Mouse (Mus musculus) forebrain, postnatal 0 days (tissue): ENCODE data around the gene AC124108.1. TPM values are rescaled to one million over a fixed set of nuclear protein-coding genes. Genes with fewer than 3 reads are reported as not detected.

Source experiments
- ATAC-seq: fragments of 200-750 bp; cut with Nextera tagmentation; 2 replicates; pipeline ENCODE4 v1.8.0; 2017; ENCODE audit warnings: mild to moderate bottlenecking, moderate library complexity
- DNase-seq: peaks from one replicate; pipeline ENCODE4 v3.0.0-alpha.2; 2015
- H3K27ac ChIP-seq: fragments of 300-500 bp; sonication (generic); 2 replicates; pipeline ENCODE4 v1.5.1; 2014; ENCODE audit warnings: low read depth, mild to moderate bottlenecking, antibody characterized with exemption, low read length, moderate library complexity, mixed read lengths
- H3K27me3 ChIP-seq: fragments of 300-500 bp; sonication (generic); 2 replicates; pipeline ENCODE4 v1.6.1; 2014; ENCODE audit warnings: mild to moderate bottlenecking, low read length, mixed read lengths; ENCODE audit not compliant: insufficient read depth
- H3K36me3 ChIP-seq: fragments of 300-500 bp; sonication (generic); 2 replicates; pipeline ENCODE4 v1.6.1; 2014; ENCODE audit warnings: mild to moderate bottlenecking, moderate library complexity; ENCODE audit not compliant: insufficient read depth
- H3K4me1 ChIP-seq: fragments of 300-500 bp; sonication (generic); 2 replicates; pipeline ENCODE4 v1.6.1; 2014; ENCODE audit warnings: antibody characterized with exemption; ENCODE audit not compliant: insufficient read depth
- H3K4me2 ChIP-seq: fragments of 300-500 bp; sonication (generic); 2 replicates; pipeline ENCODE4 v1.6.1; 2014; ENCODE audit warnings: low read depth, mild to moderate bottlenecking, moderate library complexity
- H3K4me3 ChIP-seq: fragments of 300-500 bp; sonication (generic); 2 replicates; pipeline ENCODE4 v1.5.1; 2014; ENCODE audit warnings: low read depth, low read length, mixed read lengths
- H3K9ac ChIP-seq: fragments of 300-500 bp; sonication (generic); 2 replicates; pipeline ENCODE4 v1.6.1; 2014; ENCODE audit warnings: mild to moderate bottlenecking
- H3K9me3 ChIP-seq: fragments of 300-500 bp; sonication (generic); 2 replicates; pipeline ENCODE4 v1.6.1; 2016; ENCODE audit warnings: low read length
- CTCF ChIP-seq: sonication (generic); IDR thresholded peaks from 2 replicates; pipeline ENCODE4 v1.5.1; 2016; ENCODE audit warnings: antibody characterized with exemption, control low read depth, low read depth
- WGBS: fragments of 180-500 bp; shearing (Covaris S2); extraction: QIAGEN DNeasy Blood & Tissue Kit; methylation state at CpG from one replicate; pipeline ENCODE4 v1.1.7; 2014; 5-methylcytosine and 5-hydroxymethylcytosine counted together
- polyA plus RNA-seq: library from polyadenylated mRNA; unstranded; fragments of >200 nt; fragmentation: Nextera tagmentation; extraction: Ambion mirVana; gene quantifications from 2 replicates; pipeline ENCODE4 v1.2.1, GENCODE M21; 2015
- total RNA-seq: library from RNA; depleted of rRNA; stranded (reverse); fragments of >200 nt; gene quantifications from 2 replicates; pipeline ENCODE4 v1.2.3, GENCODE M21; 2014

Gene AC124108.1
- total and polyA plus RNA-seq, 2 experiments from 2014 or later: 0.48 to 5.0 TPM

DNA sequence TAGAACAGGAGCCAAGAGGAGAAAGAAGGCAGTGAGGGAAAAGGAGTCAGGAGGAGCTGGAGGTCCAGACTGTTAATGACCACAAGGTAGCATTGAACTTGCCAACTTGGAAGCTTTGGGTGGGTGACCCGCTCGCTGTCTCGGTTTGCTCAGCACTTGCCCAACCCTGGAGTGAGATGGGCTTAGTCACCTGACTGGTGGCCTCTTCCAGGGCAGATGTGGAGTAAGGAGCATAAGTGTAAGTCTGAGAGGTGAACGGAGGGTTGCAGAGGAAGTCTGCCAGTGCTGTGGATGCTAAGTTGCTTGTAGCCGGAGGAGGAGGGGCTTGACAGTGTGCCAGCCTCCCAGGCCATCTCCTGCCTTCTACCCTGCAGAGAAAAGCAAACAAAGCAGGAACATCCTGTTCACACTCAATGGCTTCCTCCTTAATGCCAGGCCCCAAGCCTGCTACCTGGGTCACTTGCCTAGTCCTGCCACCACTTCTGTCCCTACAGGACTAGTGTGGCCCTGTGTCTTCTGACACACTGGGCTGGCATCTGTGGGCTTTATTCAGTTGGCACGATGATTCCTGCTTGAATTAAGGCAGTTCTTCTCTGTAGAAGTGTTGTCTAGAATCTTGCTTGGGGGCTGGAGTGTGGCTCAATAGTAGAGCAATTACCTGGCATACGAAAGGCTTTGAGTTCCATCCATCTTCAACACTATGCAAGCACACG lies 45.1 kb upstream of the AC124108.1 start:
- H3K4me1 ChIP-seq: peaks cover 19% of the 10 kb centered on the region
- TF ChIP-seq CTCF: no peak
- DNase-seq: no peak
- H3K4me3 ChIP-seq: no peak overlapping the region
- 87% methylated on average over 8 of the region's 8 CpGs for WGBS
- no peaks in the 10 kb centered on the region for H3K36me3 ChIP-seq
- ATAC-seq: no peak
- H3K9ac ChIP-seq: no peak overlapping the region
- H3K4me2 ChIP-seq: no peak overlapping the region
- H3K9me3 ChIP-seq: no peaks in the 10 kb centered on the region
- H3K27me3 ChIP-seq: no peaks in the 10 kb centered on the region
- H3K27ac ChIP-seq: no peak overlapping the region

DNA sequence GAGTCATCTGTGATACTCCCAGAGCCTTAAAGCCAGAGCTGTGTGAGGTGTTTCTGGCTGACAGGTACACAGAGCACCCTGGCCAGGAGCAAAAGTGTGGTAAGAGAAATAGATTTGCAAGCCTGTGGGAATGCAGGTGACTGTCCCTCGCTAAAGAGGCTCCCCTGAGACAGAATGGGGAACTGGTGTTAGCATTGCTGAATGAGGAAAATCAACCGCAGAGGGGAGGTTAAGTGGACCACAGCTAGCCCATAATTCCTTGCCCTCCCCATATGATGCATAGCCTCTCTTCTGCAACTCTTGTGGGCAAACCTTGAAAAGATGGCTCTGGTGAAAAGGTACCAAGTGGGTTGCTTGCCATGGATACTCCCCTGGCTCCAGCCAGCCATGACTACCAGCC lies 41.8 kb upstream of the AC124108.1 start:
- 66% methylated on average over 2 of the region's 2 CpGs for WGBS
- Histone ChIP-seq H3K27ac (no peak overlapping the region), H3K4me1 (peaks cover 5% of the 10 kb centered on the region; the same call in 1 of the 2 replicates), H3K9me3 (no peaks in the 10 kb centered on the region), H3K9ac (no peak overlapping the region), H3K4me2 (no peak overlapping the region), H3K4me3 (no peak overlapping the region), H3K36me3 (no peaks in the 10 kb centered on the region), H3K27me3 (no peaks in the 10 kb centered on the region)
- no peak for DNase-seq
- no peak for TF ChIP-seq CTCF
- ATAC-seq: no peak

DNA sequence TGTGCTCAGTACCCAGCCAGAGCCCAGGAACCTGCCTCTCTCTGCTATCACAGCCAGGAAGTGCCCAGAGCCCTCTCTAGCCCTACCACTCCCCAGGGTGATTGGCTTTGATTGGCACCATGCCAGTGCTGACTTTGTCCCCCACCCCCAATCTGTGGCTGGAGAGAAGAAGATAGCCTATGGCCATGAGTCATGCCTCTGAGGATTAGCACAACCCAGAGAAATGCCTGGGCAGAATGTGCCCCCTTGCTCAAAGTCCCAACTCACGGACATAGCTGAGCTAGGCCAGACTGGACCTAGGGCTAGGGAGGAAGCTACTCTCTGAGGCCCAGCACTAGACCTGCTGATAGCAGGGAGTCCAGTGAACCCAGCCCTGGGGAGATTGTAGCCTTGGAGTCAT lies 41.1 kb upstream of the AC124108.1 start:
- Histone ChIP-seq H3K4me2 (no peak overlapping the region), H3K4me3 (no peak overlapping the region), H3K27me3 (no peaks in the 10 kb centered on the region), H3K36me3 (no peaks in the 10 kb centered on the region), H3K27ac (no peak overlapping the region), H3K9me3 (no peaks in the 10 kb centered on the region), H3K9ac (no peak overlapping the region), H3K4me1 (no peaks in the 10 kb centered on the region)
- no peak for TF ChIP-seq CTCF
- ATAC-seq (no peak), DNase-seq (no peak)
- 44% methylated on average over 1 of the region's 1 CpGs for WGBS

DNA sequence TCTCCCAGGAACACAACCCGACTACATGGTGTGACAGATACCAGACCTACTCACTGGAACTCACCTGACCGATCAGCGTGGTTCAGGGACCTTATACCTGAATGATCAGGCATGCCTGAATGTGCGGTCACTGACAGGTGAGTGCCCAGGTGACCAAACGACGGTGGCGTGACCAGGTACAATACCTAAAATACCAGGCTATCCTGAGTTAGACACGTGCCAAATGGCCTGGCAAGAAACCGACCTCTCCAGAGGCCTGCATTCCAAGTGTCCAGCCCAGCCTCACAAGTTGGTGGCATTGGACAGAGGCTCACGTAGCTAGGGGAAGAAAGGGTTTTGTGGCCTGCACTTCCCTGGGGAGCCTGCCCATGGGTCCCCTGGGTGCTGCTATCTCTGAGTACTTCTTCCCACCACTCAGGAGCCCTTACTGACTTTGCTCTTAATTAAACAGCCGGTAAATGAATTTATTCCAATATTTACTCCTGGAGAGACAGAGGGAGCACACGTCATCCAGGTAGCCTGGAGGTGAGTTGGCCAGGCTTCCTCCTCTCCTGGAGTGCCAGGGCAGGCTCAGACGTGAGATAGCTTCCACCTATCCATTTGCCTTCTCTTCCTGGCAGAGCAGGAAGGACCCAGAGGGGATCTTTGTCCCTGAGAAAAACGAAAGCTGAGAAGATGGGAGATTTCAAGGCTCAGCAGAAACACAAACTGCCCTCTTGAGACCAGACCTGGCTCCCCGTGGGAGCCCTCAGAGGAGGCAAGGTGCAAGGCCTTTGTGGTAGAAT lies 40.2 kb upstream of the AC124108.1 start:
- TF ChIP-seq CTCF: no peak
- no peak overlapping the region for H3K4me2 ChIP-seq
- H3K36me3 ChIP-seq: no peaks in the 10 kb centered on the region
- 77% methylated on average over 15 of the region's 15 CpGs for WGBS
- H3K27ac ChIP-seq: no peak overlapping the region
- H3K9ac ChIP-seq: no peak overlapping the region
- H3K4me3 ChIP-seq: no peak overlapping the region
- no peaks in the 10 kb centered on the region for H3K9me3 ChIP-seq
- H3K4me1 ChIP-seq: no peaks in the 10 kb centered on the region
- ATAC-seq (no peak), DNase-seq (no peak)
- no peaks in the 10 kb centered on the region for H3K27me3 ChIP-seq

DNA sequence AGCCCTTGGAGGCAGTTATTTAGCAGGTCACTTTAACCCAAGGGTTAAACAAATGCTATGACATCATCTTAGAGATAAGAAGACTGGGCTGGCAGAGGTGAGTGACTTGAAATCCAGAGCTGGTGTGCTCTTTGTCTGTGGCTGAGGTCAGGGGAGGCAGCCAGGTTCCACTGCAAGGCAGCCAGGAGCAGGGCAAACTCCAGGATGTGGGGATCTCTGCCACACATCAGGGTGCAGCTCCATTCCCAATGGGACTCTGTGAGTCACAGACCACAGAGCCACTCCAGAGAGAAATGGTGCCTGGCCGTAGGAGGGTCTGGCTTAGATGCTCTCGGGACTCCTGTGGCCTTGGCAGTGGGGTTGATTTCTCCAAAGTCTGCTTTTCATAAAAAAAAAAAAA lies 39.3 kb upstream of the AC124108.1 start:
- TF ChIP-seq CTCF: no peak
- H3K4me2 ChIP-seq: no peak overlapping the region
- ATAC-seq (no peak), DNase-seq (no peak)
- no peaks in the 10 kb centered on the region for H3K27me3 ChIP-seq
- H3K4me3 ChIP-seq: no peak overlapping the region
- no peaks in the 10 kb centered on the region for H3K36me3 ChIP-seq
- no peak overlapping the region for H3K9ac ChIP-seq
- H3K4me1 ChIP-seq: no peaks in the 10 kb centered on the region
- H3K9me3 ChIP-seq: no peaks in the 10 kb centered on the region
- WGBS: 71% methylated on average over 2 of the region's 2 CpGs
- H3K27ac ChIP-seq: no peak overlapping the region

DNA sequence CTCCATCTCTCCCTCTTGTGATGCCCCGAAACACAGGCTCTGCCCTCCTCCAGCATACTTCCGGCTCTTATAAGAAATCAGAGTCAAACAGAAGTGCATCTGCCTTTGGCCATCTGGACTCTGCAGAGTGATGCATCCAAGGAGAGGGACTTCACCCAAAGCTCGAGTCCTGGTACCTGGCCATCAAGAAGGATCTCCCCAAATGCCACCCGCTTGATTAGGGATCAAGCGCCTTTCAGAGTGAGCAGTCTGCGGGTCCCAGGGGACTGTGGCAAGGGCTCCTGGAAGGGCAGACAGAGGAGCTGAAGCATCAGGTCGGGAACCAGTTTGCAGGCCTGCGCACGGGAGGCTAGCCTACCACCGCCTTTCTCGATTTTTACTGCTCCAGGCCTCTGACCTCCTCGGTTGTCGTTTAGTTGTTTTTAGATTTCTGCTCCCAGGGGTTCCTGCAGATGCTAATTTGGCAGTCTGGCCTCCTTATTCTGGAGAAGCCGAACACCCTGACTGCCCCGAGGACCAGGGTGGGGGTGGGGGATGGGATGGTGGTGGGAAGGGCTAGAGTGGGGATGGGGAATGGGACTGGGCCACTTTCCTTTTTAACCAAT lies 38.1 kb upstream of the AC124108.1 start:
- no peak for TF ChIP-seq CTCF
- no peaks in the 10 kb centered on the region for H3K4me1 ChIP-seq
- no peak overlapping the region for H3K4me2 ChIP-seq
- H3K27ac ChIP-seq: no peak overlapping the region
- ATAC-seq (no peak), DNase-seq (no peak)
- no peaks in the 10 kb centered on the region for H3K36me3 ChIP-seq
- no peak overlapping the region for H3K9ac ChIP-seq
- WGBS: 43% methylated on average over 15 of the region's 15 CpGs
- H3K9me3 ChIP-seq: no peaks in the 10 kb centered on the region
- H3K27me3 ChIP-seq: no peaks in the 10 kb centered on the region
- no peak overlapping the region for H3K4me3 ChIP-seq

DNA sequence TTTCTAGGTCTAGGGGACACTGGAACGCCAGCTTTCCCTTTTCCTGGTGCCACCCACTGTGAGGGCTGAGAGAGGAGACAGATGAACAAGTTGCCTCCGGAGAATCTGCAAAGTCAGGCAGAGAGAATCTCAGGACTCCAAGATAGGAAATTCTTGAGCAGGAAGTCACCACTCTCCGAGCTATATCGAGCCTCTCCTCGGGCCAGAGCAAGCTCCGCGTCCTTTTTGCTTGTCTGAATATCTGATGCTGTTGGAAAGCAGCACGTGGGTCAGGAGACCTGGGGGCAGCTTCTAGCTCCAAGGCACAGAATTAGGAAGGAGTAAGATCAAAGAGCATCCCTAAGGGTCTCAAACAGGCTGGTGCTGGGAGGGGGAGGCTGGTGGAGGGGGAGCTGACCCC lies 37.6 kb upstream of the AC124108.1 start:
- no peaks in the 10 kb centered on the region for H3K36me3 ChIP-seq
- H3K4me1 ChIP-seq: no peaks in the 10 kb centered on the region
- H3K27me3 ChIP-seq: no peaks in the 10 kb centered on the region
- H3K9ac ChIP-seq: no peak overlapping the region
- ATAC-seq: no peak
- no peaks in the 10 kb centered on the region for H3K9me3 ChIP-seq
- no peak for TF ChIP-seq CTCF
- H3K4me2 ChIP-seq: no peak overlapping the region
- H3K4me3 ChIP-seq: no peak overlapping the region
- 19% methylated on average over 8 of the region's 8 CpGs for WGBS
- DNase-seq: no peak
- H3K27ac ChIP-seq: no peak overlapping the region
